Mouse (Mus musculus): ENCODE measurements at regions not wholly inside any gene's neighbourhood (a gene's known extent, or its start where the extent isn't known, plus 50 kb on each side); places are given as distances from the start of the nearest gene placed in this dataset.
A peak's percentile ranks its signal among the peaks of the same experiment; 100 is the strongest.

- no peak for DNase-seq
Measured at GRCm38 (mm10) chr4:56619054-56619453, 120.8 kb upstream of the Gm26657 start.

GRCm38 (mm10) chr4:56618433-56618832, 121.4 kb upstream of the Gm26657 start:
- DNase-seq, result no peak

DNA sequence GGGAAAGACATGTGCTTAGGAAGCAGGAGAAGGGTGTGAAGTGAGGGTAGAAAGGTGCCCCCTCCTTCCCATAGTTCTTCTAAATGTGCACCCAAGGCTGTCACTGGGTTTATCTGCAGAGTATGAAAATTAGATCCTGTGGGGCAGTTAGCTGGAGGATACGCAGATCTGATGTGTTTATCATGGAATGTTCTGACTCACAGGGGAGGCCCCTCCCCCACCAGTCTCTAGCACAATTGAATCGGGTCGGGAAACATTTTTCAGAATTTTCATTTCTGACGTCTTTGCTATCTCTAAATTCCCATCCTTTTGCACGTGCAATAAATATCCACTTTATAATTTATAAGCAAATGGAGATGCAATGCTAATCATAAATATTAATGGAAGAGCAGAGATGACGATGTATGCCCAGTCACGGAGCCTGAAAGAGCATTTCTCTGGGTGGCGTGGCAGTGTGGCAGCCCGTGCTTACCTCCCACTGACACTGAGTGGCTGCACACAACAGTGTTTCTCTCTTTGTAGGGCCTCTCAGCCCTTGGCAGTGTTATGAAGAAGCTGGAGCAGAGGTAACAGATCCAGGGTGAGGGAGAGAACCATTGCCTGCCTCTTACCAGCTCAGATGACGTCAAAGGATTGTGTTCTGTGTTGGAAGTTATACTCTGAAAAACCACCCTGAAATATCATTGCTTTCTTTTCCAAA, 122.1 kb upstream of the Gm26657 start:
- no peak for DNase-seq

GRCm38 (mm10) chr4:56612325-56612724, 127.5 kb upstream of the Gm26657 start:
- DNase-seq, result no peak

DNA sequence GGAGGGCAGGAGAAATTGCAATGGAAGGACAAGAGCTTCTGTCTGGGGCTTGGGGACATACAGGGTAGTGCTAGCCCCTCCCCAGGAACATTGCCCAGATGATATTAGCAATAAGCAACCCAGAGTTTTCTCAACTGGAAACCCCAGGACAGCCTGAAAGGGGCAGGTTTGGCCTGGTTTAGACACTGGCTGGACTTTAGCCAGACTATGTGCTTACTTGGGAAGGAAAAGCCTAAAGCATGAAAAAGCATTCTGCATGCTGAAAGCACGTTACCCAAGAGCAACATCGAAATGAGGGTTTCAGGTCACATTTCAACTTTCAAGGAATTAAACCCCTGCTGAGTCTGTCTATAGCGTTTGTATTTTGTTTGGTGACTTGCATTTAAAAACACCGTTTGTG, 128.1 kb upstream of the Gm26657 start:
- DNase-seq, result no peak

DNA sequence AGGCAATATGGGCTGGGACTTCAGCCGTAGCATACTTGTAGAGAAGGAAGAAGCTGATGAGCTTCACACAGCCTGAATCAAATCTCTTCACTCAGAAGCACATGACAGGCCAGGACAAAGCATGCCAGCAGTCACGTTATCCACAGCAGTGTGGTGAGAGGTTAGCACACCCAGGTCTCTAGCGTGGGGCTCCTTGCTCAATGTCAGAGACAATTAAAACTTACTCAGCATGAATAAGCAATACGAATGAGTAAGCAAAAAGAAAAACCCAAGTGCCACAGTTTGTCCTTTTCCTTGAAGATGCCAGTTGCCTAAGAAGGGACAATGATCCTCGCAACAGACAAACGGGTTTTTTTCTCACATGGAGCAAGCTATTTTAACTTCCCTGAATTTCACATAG, 129.6 kb upstream of the Gm26657 start:
- DNase-seq, result no peak

DNA sequence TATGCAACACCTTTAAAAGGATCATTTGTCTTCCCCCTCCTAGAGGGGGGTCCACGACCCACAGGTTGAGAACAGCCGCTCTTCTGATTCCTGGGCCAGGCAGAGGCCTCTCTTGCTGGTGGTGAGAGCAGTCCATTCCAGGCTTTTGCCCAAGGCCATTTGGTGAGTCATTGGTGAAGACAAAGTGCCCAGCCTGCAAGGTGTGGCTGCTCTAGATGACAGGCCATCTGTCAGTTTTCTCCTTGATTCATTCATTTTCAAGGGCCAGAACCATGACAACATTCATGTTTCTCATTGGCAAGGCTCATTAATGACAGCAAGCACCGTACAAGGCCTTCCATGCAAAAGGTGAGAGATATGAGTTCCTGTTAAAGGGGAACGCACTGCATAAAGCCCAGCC, 131.2 kb upstream of the Gm26657 start:
- no peak for DNase-seq

DNA sequence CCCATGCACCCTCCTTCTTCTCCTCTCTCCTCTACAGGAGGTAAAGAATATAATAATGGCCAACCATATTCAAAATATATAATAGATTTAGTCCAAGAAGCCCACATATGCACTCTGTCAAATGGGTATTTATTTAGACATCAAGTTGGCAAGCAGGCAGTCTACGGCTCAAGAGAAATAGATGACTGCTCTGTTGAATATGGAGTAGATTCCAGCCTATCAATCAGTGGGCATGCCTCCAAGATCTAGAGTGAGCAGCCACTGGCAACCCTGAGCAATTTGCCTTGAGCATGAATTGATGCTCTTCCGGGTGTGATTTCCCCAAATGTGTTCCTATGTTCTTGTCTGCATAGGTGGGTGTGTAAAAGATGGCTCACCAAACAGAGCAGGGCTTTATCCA, 141.5 kb upstream of the Gm26657 start:
- no peak for DNase-seq

DNA sequence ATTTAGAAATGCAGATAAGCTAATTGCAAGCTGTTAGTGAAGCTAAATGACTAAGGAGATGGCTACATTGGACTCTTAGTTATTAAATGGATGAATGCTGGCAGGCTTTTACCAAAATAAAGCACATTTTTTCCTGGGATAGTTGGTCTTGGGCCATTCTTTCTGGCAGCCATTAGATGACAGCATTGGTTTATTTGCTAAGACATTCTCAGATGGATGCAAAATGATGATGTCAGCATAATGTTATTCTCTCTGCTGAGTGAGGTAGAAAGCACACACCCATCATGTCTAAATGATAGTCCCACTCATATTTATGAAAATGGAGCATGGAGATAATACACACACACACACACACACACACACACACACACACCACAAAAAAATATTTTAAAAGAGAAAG, 141.9 kb upstream of the Gm26657 start:
- no peak for DNase-seq

- no peak for DNase-seq
Measured at GRCm38 (mm10) chr4:56582405-56582804, 157.5 kb upstream of the Gm26657 start.

GRCm38 (mm10) chr4:56576837-56577548, 162.9 kb upstream of the Gm26657 start:
- DNase-seq, result no peak

GRCm38 (mm10) chr4:56552126-56552525, 187.7 kb upstream of the Gm26657 start:
- no peak for DNase-seq

DNA sequence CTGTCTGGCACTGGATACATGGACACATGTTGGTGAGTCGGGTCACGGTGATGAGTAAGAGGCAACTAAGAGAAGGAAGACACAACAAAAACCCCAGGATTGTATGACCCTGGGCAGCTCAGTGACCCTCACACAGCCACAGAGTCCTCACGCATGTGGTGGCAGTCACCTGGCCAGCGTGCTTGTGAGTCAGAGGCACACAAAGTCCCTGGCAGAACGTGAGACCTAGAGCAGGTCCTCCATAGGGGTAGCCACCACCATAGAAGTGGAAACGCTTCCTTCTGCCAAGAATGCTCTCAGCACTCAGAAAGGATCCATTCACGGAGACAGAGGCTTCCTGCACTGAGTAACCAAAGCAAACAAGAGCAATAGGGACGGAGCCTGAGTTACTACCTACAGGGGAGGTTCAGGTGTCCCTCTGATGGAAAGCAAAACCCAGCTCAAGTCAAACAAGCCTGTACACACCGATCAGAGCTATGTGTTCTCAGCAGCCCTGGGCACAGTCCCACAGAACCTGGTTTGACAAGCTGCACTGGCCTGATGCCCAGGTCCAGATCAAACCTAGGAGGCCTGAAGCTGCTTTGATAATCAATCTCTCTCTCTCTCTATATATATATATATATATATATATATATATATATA, 206.4 kb upstream of the Gm26657 start:
- DNase-seq, result no peak

DNA sequence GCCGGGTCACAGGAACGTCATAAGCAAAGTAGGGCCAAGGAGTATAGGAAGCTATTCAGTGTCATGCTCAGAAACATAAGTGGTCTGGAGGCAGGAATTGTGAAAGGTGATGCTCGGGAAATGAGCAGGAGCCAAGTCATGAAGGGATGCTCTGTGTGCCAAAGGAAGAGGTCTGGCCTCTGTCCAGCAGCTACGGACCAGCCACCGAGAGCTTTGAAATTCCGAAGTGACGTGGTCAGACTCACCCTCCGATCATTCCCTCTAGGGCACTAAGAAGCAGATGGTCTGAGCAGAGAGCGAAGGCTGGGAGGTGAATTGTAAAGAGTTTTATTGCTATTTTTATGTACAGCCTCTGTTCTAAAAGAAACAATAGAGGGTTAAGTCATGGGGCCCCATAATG, 206.9 kb upstream of the Gm26657 start:
- DNase-seq, result no peak

DNA sequence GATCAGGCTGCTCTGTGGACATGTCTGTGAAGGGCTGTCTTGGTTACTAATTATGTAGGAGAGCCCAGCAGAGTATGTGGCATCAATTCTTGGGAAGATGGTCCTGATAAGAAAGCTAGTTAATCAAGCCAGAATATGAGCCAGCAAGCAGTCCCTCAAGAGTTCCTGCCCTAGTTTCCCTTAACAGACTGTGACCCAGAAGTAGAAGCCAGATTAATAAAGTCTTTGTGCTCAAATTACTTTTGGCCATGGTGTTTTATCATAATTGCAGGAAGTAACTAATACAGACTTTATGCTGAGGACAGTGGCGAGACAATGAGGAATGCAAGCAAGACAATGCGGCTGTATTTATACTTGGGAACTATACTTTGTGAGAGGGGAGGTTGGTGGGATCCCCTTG, 211.3 kb upstream of the Gm26657 start:
- no peak for DNase-seq

DNA sequence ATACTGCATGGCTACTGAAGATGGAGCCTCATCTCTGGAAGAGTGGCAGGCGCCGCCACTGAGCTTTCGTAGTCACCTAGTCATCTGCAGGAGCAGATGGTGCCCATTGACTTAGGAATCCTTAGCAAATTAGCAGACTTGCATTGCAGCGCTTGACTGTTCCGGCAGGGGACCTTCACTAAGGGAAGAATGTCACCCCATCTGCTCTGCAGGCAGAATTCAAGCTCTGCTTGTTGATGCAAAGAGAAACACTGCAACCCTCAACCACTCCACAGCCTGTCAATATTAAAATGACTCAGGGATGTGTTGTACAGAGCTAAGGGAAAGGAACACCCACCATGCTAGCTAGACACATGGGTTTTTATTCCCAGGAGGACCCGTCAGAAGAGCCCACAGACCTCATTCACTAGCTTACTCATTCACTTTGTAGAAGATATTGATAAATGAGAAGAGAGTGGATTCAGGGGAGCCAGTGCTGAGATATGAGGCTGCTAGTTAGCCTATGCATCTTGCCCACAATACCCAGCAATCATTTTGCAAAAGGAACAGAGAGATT, 215.4 kb upstream of the Gm26657 start:
- DNase-seq, result no peak

DNA sequence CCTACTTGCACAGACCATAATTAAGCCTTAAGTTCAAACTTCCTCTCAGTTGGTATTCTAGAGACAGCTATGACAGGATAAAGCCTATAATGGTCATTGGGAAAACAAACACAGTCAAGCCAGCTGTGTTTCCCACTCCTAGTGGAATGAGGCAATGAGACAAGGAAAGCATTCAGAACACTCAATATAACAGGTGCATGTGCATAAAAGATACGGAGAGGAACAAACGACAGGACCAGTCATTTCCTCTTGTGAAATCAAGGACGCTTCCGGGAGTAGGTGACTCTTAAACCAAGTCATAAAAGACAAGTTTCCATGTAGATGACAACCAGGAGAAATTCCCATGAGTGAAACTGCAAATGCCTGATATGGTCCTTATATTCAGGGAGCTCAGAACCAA, 232.1 kb upstream of the Gm26657 start:
- DNase-seq, result no peak

DNA sequence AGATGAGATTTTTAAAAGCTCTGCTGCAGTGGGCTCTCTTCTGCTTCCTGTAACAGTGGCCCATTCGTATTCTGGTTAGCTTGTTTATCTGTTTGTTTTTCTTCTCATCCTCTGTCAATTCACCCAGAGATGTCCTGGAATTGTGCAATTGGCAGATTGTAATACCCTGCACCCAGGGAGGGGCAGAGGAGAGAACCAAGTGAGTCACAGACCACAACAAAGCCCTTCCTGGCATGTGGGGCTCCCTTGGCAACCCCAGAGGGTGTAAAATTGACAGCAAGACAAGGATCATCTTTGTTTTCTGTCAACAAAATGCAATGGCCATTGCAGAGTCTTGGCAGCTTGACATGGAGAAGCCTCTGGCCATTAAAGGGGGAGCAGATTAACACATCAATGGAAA, 233.1 kb upstream of the Gm26657 start:
- no peak for DNase-seq

GRCm38 (mm10) chr4:56506067-56506466, 233.8 kb upstream of the Gm26657 start:
- no peak for DNase-seq

DNA sequence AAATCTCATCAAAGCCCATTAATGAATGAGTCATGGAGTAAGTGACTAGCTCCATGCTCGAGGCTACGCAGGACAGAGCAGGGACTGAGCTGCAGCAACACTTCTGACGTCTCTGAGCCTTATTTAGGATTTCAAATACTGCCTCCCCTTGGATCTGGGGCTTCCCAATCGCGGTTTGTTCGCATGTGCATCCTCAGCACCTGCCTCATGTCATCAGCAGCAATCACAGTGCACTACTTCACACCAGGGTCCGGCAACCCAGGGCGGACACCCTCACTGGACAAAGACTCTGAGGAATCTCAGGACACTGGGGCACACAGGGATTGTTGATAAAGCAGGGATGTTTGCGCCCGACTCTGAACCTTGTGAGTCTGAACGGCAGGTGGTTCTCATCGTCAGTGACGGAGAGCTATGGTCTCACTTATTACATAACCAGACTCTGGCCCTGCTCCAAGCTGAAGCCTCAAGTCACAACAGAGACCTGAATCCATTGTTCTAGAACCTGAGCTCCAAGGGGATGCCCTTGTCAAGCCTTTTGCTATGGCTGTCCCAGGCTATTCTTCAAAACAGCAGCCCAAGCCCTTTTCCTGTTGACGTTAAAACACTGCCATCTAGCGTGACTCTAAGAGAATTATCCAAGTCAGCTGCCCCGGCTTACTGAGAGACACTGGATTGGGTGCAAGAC, 247.2 kb upstream of the Gm26657 start:
- peak; percentile 5 for DNase-seq

GRCm38 (mm10) chr4:56489361-56489760, 250.5 kb upstream of the Gm26657 start:
- DNase-seq, result no peak

GRCm38 (mm10) chr4:56483708-56484107, 256.2 kb upstream of the Gm26657 start:
- DNase-seq, result no peak

GRCm38 (mm10) chr4:56456788-56457187, 283.1 kb upstream of the Gm26657 start:
- no peak for DNase-seq
